Mouse (Mus musculus) limb, embryonic 14.5 days (tissue): Measurements from ENCODE around the gene Npy. TPM values are rescaled to one million over a fixed set of nuclear protein-coding genes. Genes with fewer than 3 reads are reported as not detected.

Source experiments
- ATAC-seq: fragments of 200-750 bp; cut with Nextera tagmentation; 2 replicates; pipeline ENCODE4 v1.8.0; 2017; ENCODE audit warnings: low read depth, moderate number of reproducible peaks, moderate TSS enrichment; ENCODE audit not compliant: low FRiP score
- DNase-seq: peaks from one replicate; pipeline ENCODE4 v3.0.0-alpha.2; 2015; ENCODE audit warnings: low spot score
- H3K27ac ChIP-seq: fragments of 300-500 bp; sonication (generic); replicated peaks from 2 replicates; pipeline ENCODE4 v1.5.1; 2014; ENCODE audit warnings: low read depth, mild to moderate bottlenecking, low read length, moderate library complexity, mixed read lengths
- H3K27me3 ChIP-seq: fragments of 300-500 bp; sonication (generic); 2 replicates; pipeline ENCODE4 v1.6.1; 2014; ENCODE audit warnings: low read length, mixed read lengths; ENCODE audit not compliant: control insufficient read depth, insufficient read depth
- H3K36me3 ChIP-seq: fragments of 300-500 bp; sonication (generic); 2 replicates; pipeline ENCODE4 v1.6.1; 2014; ENCODE audit warnings: mild to moderate bottlenecking, low read length, moderate library complexity, mixed read lengths; ENCODE audit not compliant: control insufficient read depth, insufficient read depth
- H3K4me1 ChIP-seq: fragments of 300-500 bp; sonication (generic); 2 replicates; pipeline ENCODE4 v1.6.1; 2014; ENCODE audit warnings: antibody characterized with exemption, low read length, mixed read lengths; ENCODE audit not compliant: control insufficient read depth, insufficient read depth
- H3K4me2 ChIP-seq: fragments of 300-500 bp; sonication (generic); replicated peaks from 2 replicates; pipeline ENCODE4 v1.6.1; 2014; ENCODE audit warnings: low read depth, mild to moderate bottlenecking, low read length, moderate library complexity; ENCODE audit not compliant: severe bottlenecking
- H3K4me3 ChIP-seq: fragments of 300-500 bp; sonication (generic); replicated peaks from 2 replicates; pipeline ENCODE4 v1.5.1; 2014; ENCODE audit warnings: low read length
- H3K9ac ChIP-seq: fragments of 300-500 bp; sonication (generic); 2 replicates; pipeline ENCODE4 v1.6.1; 2014; ENCODE audit warnings: mild to moderate bottlenecking, low read depth, low read length, moderate library complexity; ENCODE audit not compliant: severe bottlenecking
- H3K9me3 ChIP-seq: fragments of 300-500 bp; sonication (generic); 2 replicates; pipeline ENCODE4 v1.6.1; 2016; ENCODE audit warnings: low read length; ENCODE audit not compliant: control insufficient read depth
- POLR2A ChIP-seq: fragments of 200-500 bp; IDR thresholded peaks from 2 replicates; pipeline ENCODE4 v1.8.0; 2012; ENCODE audit warnings: inconsistent platforms, mild to moderate bottlenecking, moderate library complexity, borderline replicate concordance; ENCODE audit not compliant: insufficient read depth, insufficient read length; ENCODE audit errors: extremely low read depth
- WGBS: fragments of 180-500 bp; shearing (Covaris S2); extraction: QIAGEN DNeasy Blood & Tissue Kit; methylation state at CpG from one replicate; pipeline ENCODE4 v1.1.7; 2014; 5-methylcytosine and 5-hydroxymethylcytosine counted together
- polyA plus RNA-seq, 2 experiments: library from polyadenylated mRNA; depleted of rRNA in 1 of 2; stranded (reverse) in 1 of 2; unstranded in 1 of 2; fragments of >200 nt; fragmentation: Nextera tagmentation in 1 of 2; extraction: Ambion mirVana in 1 of 2; gene quantifications; 2 replicates each; pipeline versions ENCODE4 v1.2.1 to v1.2.3; 2012 to 2014

The Npy gene
- polyA plus RNA-seq, 2 experiments, result 3.6 to 5.2 TPM

DNA sequence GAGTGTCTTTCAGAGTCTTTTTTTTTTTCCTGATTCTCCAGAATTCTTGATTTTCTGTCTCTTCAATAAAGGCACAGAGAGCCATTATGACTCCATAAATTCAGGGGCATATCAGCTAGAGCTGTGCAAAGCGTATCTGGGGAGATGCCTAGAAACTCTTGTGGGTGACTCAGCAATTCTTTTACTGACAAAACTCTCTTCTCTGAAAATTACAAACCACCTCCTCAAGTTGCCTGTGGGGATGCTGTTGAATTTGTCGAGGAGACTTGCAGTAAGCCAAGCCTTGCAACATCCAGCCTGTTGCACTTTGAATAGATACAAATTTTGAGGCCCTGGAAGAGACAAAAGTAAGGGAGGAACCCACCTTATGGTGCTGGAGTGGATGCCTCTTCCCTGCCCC, 34.3 kb downstream of the Npy start:
- Histone ChIP-seq H3K27ac (no peak overlapping the region), H3K36me3 (no peaks in the 10 kb centered on the region), H3K27me3 (no peaks in the 10 kb centered on the region), H3K4me3 (no peak overlapping the region), H3K9ac (no peak overlapping the region), H3K9me3 (no peaks in the 10 kb centered on the region), H3K4me1 (no peaks in the 10 kb centered on the region), H3K4me2 (no peak overlapping the region)
- TF ChIP-seq POLR2A, result no peak
- WGBS, result 60% methylated on average over 2 of the region's 2 CpGs
- DNase-seq, result no peak
- ATAC-seq, result no peak

- ATAC-seq (no peak), DNase-seq (no peak)
- Histone ChIP-seq H3K4me3 (no peak overlapping the region), H3K4me1 (no peaks in the 10 kb centered on the region), H3K9me3 (no peaks in the 10 kb centered on the region), H3K36me3 (no peaks in the 10 kb centered on the region), H3K27me3 (no peaks in the 10 kb centered on the region), H3K4me2 (no peak overlapping the region), H3K9ac (no peak overlapping the region), H3K27ac (no peak overlapping the region)
- TF ChIP-seq POLR2A, result no peak
- 67% methylated on average over 6 of the region's 6 CpGs for WGBS
Measured at GRCm38 (mm10) chr6:49867571-49867970, 45.1 kb downstream of the Npy start.

GRCm38 (mm10) chr6:49871071-49871470, 48.6 kb downstream of the Npy start:
- Histone ChIP-seq H3K9me3 (no peaks in the 10 kb centered on the region), H3K36me3 (no peaks in the 10 kb centered on the region), H3K4me3 (no peak overlapping the region), H3K4me2 (no peak overlapping the region), H3K27me3 (no peaks in the 10 kb centered on the region), H3K4me1 (no peaks in the 10 kb centered on the region), H3K27ac (no peak overlapping the region), H3K9ac (no peak overlapping the region)
- ATAC-seq (no peak), DNase-seq (no peak)
- 87% methylated on average over 6 of the region's 6 CpGs for WGBS
- TF ChIP-seq POLR2A, result no peak

DNA sequence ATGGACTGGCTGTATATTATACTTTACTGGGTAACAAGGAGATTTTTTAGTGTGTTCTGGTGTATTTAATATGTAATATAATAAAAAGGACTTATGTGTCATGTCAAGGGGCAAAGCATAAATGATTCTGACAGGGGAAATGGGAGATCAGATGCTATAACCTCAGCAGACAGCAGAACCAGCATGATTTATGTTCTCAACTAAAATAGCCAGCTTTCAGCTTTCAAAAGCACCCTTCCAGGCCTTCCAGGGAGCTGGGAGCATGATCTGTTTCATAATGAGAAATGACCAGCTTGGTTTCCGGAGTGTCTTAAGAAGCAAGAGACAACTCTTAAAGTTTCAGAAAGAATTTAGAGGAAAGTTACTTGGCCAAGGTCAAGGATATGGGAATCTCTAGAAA, 51.0 kb downstream of the Npy start:
- Histone ChIP-seq H3K36me3 (no peaks in the 10 kb centered on the region), H3K9ac (no peak overlapping the region), H3K27ac (no peak overlapping the region), H3K9me3 (no peaks in the 10 kb centered on the region), H3K4me3 (no peak overlapping the region), H3K4me2 (no peak overlapping the region), H3K4me1 (no peaks in the 10 kb centered on the region), H3K27me3 (no peaks in the 10 kb centered on the region)
- 61% methylated on average over 1 of the region's 1 CpGs for WGBS
- no peak for ATAC-seq
- DNase-seq, result no peak
- TF ChIP-seq POLR2A, result no peak

- no peak overlapping the region for H3K4me2 ChIP-seq
- DNase-seq (no peak), ATAC-seq (no peak)
- TF ChIP-seq POLR2A, result no peak
- H3K36me3 ChIP-seq, result no peaks in the 10 kb centered on the region
- H3K27me3 ChIP-seq, result no peaks in the 10 kb centered on the region
- no peaks in the 10 kb centered on the region for H3K4me1 ChIP-seq
- no peaks in the 10 kb centered on the region for H3K9me3 ChIP-seq
- H3K4me3 ChIP-seq, result no peak overlapping the region
- H3K9ac ChIP-seq, result no peak overlapping the region
- 82% methylated on average over 2 of the region's 2 CpGs for WGBS
- H3K27ac ChIP-seq, result no peak overlapping the region
Measured at GRCm38 (mm10) chr6:49875160-49875559, 52.6 kb downstream of the Npy start.

GRCm38 (mm10) chr6:49875791-49876190, 53.3 kb downstream of the Npy start:
- DNase-seq (peak; percentile 18), ATAC-seq (no peak)
- no peaks in the 10 kb centered on the region for H3K4me1 ChIP-seq
- no peaks in the 10 kb centered on the region for H3K36me3 ChIP-seq
- no peaks in the 10 kb centered on the region for H3K9me3 ChIP-seq
- no peak overlapping the region for H3K9ac ChIP-seq
- 57% methylated on average over 6 of the region's 6 CpGs for WGBS
- H3K27me3 ChIP-seq, result no peaks in the 10 kb centered on the region
- TF ChIP-seq POLR2A, result no peak
- H3K4me2 ChIP-seq, result no peak overlapping the region
- no peak overlapping the region for H3K27ac ChIP-seq
- H3K4me3 ChIP-seq, result no peak overlapping the region
